Mouse (Mus musculus) gastrocnemius, adult 18-20 months (tissue): Measurements from ENCODE around the gene Cebpg. TPM values are rescaled to one million over a fixed set of nuclear protein-coding genes. Genes with fewer than 3 reads are reported as not detected.

Experiments
- DNase-seq: peaks from one replicate; pipeline ENCODE4 v3.0.0; 2021; ENCODE audit warnings: low spot score
- long read RNA-seq, 2 experiments: library from polyadenylated mRNA; stranded (forward); transcript quantifications; one replicate each; pipeline ENCODE4 v2.0.0; 2021
- total RNA-seq, 2 experiments: library from RNA; stranded (reverse); gene quantifications; 2 replicates each; pipeline ENCODE4 v1.2.3; 2021

The Cebpg gene
- total RNA-seq: 10 to 100 TPM; 32.1 to 41.5 TPM
- long read RNA-seq, experiment 1, full-length matches to known transcripts: 50 of 54 reads
- long read RNA-seq, experiment 1, partial matches to known transcripts: 0 of 54 reads
- long read RNA-seq, experiment 1, other reads (novel, unspliced or antisense): 4 of 54 reads
- long read RNA-seq, experiment 2, full-length matches to known transcripts: 47 of 51 reads
- long read RNA-seq, experiment 2, partial matches to known transcripts: 0 of 51 reads
- long read RNA-seq, experiment 2, other reads (novel, unspliced or antisense): 4 of 51 reads

GRCm38 (mm10) chr7:35056436-35056864 lies at the start of gene Cebpg:
Gene Cebpg, minus strand, starts transcription at chr7:35056573.
- DNase-seq: peak; percentile 98

- DNase-seq: no peak
Observed at GRCm38 (mm10) chr7:35099528-35099927, 43.2 kb upstream of the Cebpg start.

DNA sequence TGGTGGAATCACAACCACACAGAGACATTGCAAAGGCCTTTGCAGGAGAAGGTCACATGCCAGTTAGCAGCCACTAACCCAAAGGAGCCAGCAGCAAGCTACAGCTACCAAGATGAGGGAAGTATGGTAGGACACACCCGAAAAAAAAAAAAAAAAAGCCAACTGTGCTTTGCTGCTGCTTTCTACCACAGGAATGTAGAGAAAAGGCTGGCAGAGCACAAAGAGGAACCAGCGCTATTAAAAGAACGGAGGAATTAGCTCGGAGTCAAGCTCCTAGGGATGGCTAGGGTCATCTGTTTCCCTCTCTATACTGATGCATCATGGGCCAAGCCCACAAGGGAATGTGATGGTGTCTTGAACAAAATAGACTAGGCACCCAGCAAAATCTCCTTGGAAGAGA lies 42.4 kb upstream of the Cebpg start:
- no peak for DNase-seq

- DNase-seq: no peak
Observed at GRCm38 (mm10) chr7:35094975-35095678, 38.8 kb upstream of the Cebpg start.

GRCm38 (mm10) chr7:35090550-35090949 lies 34.2 kb upstream of the Cebpg start:
- no peak for DNase-seq

GRCm38 (mm10) chr7:35086271-35086861 lies 30.0 kb upstream of the Cebpg start:
- peak; percentile 9 for DNase-seq

DNA sequence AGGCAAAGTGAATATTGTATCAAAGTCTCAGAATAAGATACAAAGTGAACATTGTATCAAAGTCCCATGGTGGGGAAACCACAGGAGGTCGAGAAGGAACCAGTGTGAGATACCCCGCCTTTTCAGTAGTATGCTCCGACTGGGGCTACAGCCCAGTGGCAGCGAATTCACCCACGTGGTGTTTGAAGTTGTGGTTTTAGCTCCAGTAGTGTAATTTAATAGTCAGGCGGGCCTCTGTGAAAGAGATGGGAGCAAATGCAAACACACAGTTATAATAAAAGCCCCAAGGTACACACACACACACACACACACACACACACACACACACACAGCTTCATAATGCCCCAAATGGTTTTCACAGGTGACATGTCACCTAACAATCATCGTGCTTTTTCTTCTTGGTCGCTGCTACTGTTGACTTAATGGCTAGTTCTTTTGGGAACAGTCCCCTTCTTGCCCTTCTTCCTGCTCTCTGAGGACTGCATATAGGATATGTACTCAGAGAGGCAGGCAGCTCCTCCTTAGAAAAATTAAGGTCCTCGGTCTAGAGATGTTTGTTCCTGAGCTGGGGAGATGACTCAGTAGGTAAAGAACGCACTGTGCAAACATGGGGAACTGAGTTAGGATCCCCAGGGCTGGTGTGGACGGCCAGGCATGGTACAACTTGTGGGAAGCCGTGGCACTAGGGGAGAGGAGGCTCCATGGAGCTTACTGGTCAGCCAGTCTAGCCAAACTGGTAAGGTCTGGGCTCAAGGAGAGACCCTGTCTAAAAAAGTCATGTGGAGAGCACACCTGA lies 28.4 kb upstream of the Cebpg start:
- no peak for DNase-seq

GRCm38 (mm10) chr7:35081406-35082104 lies 25.2 kb upstream of the Cebpg start:
- no peak for DNase-seq

- DNase-seq: peak; percentile 43
Observed at GRCm38 (mm10) chr7:35080843-35081338, 24.5 kb upstream of the Cebpg start.

- DNase-seq: no peak
Observed at GRCm38 (mm10) chr7:35076645-35077044, 20.3 kb upstream of the Cebpg start.

DNA sequence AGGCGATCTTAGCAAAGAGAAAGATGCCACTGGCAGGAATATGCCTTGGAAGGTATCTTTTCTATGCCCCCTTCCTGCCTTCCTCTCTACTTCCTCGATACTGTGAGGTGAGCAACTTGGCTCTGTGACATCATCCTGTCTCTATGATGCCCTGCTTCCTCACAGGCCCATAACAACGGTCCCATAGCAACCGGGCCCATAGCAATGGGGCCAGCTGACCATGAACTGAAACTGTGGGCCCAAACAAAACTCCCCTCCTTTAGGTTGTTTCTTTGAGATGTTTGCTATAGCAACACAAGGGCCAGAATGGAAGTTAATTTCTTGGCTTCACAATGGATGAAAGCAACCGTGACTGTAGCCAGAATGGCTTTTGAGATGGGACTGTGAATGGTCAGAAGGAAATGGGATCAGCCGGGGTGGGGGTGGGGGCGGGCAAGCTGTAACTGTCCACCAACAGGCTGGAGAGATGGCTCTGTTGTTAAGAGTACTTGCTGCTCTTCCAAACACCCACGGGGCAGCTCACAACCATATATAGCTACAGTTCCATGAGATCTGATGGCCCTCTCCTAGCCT lies 10.4 kb upstream of the Cebpg start:
- no peak for DNase-seq

- DNase-seq: no peak
Observed at GRCm38 (mm10) chr7:35065958-35066357, 9.6 kb upstream of the Cebpg start.

- DNase-seq: no peak
Observed at GRCm38 (mm10) chr7:35064286-35065258, 8.2 kb upstream of the Cebpg start.

GRCm38 (mm10) chr7:35059467-35059866 lies 3.1 kb upstream of the Cebpg start:
- DNase-seq: no peak

- DNase-seq: no peak
Observed at GRCm38 (mm10) chr7:35058329-35058728, 2.0 kb upstream of the Cebpg start.

DNA sequence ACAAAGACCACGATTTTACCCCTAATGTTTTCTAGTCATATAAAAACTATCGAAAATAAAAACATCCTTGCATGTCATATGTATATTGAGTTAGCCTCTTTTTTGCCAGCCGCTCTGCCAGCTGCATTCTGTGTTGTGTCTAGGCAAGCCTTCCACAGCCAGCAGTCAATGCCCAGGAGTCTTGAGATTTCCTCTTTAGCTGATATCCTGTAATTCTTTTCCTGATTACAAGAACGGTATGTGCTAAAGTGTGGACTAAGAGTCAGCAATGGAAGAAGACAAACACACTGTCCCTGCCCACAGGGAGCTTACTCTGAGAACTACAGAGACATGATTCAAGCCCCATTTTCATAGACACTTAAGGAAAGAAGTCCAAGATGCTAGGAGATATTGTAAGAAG lies 1.2 kb upstream of the Cebpg start:
- DNase-seq: no peak

DNA sequence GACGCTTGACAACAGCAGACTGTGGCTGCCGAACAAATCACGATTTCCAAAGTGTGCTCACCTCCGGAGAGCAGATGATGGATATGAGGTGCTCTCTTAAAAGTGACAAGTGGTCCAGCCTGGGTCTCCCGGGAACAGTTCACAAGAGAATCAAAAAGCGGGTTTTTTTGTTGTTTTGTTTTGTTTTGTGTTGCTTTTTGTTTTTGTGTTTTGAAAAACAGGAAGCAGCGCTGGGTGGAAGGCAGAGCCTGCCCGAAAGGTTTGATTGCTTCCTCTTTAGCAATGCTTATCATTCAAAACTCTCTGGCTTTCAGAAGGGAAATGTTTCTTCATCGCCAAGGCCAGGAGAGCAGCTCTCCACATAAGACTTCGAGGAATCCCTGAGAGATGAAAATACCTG lies 626 bp upstream of the Cebpg start:
- no peak for DNase-seq

- DNase-seq: peak; percentile 58
Observed at GRCm38 (mm10) chr7:35055619-35056435, 546 bp downstream of the Cebpg start.
